Mouse (Mus musculus) bone marrow, adult 2 months (tissue): ENCODE measurements around the gene Lgals1.

Source experiments
- CTCF ChIP-seq: fragments of 200-500 bp; IDR thresholded peaks from 2 replicates; pipeline ENCODE4 v1.5.1; 2011; ENCODE audit warnings: low read length, control low read depth; ENCODE audit not compliant: control insufficient read depth, insufficient read depth
- POLR2A ChIP-seq: fragments of 200-500 bp; IDR thresholded peaks from 2 replicates; pipeline ENCODE4 v1.6.1; 2011; ENCODE audit warnings: low read depth, mild to moderate bottlenecking, control low read depth, low read length, borderline replicate concordance; ENCODE audit not compliant: control insufficient read depth

GRCm38 (mm10) chr15:78955663-78956062, 29.1 kb downstream of the Lgals1 start:
- no peak for TF ChIP-seq CTCF
- TF ChIP-seq POLR2A: no peak
